Mouse (Mus musculus): ENCODE measurements around the gene Brd9. TPM values are rescaled to one million over a fixed set of nuclear protein-coding genes. Genes with fewer than 3 reads are reported as not detected.
"Not testable (repeated sequence)": the region's sequence is repeated elsewhere in the genome, so short reads cannot be mapped to it uniquely, and the experiment has no call there.

The Brd9 gene
- polyA plus RNA-seq, 1 experiment from 2014 or later: 14.1 TPM

GRCm38 (mm10) chr13:74001492-74001891, 63.9 kb downstream of the Brd9 start:
- Histone ChIP-seq H3K4me3 (ENCODE audit: low read depth, low read length) (no peak overlapping the region), H3K4me2 (ENCODE audit: low read depth, low read length) (no peak overlapping the region), H3K9ac (ENCODE audit: low read depth, low read length) (no peak overlapping the region), H3K36me3 (ENCODE audit: control insufficient read depth, insufficient read depth) (no peaks in the 10 kb centered on the region), H3K27ac (ENCODE audit: low read length) (no peak overlapping the region), H3K4me1 (ENCODE audit: control insufficient read depth, low read depth, low read length) (peaks cover 3% of the 10 kb centered on the region), H3K9me3 (replicated peaks; ENCODE audit: control insufficient read depth, low read length) (no peaks in the 10 kb centered on the region), H3K27me3 (ENCODE audit: control insufficient read depth, insufficient read depth, low read depth, low read length) (peaks cover 3% of the 10 kb centered on the region)
- 53% methylated on average over 4 of the region's 4 CpGs for WGBS (ENCODE audit: insufficient replicate concordance)
- ATAC-seq (ENCODE audit: low read depth): no peak

- not testable (repeated sequence) for H3K36me3 ChIP-seq (ENCODE audit: control insufficient read depth, insufficient read depth); H3K27ac ChIP-seq (ENCODE audit: low read length); ATAC-seq (ENCODE audit: low read depth); H3K9me3 ChIP-seq (replicated peaks; ENCODE audit: control insufficient read depth, low read length); H3K9ac ChIP-seq (ENCODE audit: low read depth, low read length); H3K4me3 ChIP-seq (ENCODE audit: low read depth, low read length); H3K4me2 ChIP-seq (ENCODE audit: low read depth, low read length)
- H3K4me1 ChIP-seq (ENCODE audit: control insufficient read depth, low read depth, low read length): peaks cover 19% of the 10 kb centered on the region
- 70% methylated on average over 4 of the region's 4 CpGs for WGBS (ENCODE audit: insufficient replicate concordance)
- peaks cover 39% of the 10 kb centered on the region for H3K27me3 ChIP-seq (ENCODE audit: control insufficient read depth, insufficient read depth, low read depth, low read length)
Observed at GRCm38 (mm10) chr13:74006881-74007280, 69.3 kb downstream of the Brd9 start.

GRCm38 (mm10) chr13:74008216-74008615, 70.6 kb downstream of the Brd9 start:
- H3K9me3 ChIP-seq (replicated peaks; ENCODE audit: control insufficient read depth, low read length); H3K9ac ChIP-seq (ENCODE audit: low read depth, low read length); ATAC-seq (ENCODE audit: low read depth); H3K36me3 ChIP-seq (ENCODE audit: control insufficient read depth, insufficient read depth); H3K4me3 ChIP-seq (ENCODE audit: low read depth, low read length); H3K27ac ChIP-seq (ENCODE audit: low read length); H3K4me2 ChIP-seq (ENCODE audit: low read depth, low read length): not testable (repeated sequence)
- H3K4me1 ChIP-seq (ENCODE audit: control insufficient read depth, low read depth, low read length): peaks cover 19% of the 10 kb centered on the region
- WGBS (ENCODE audit: insufficient replicate concordance): 63% methylated on average over 2 of the region's 2 CpGs
- peaks cover 42% of the 10 kb centered on the region for H3K27me3 ChIP-seq (ENCODE audit: control insufficient read depth, insufficient read depth, low read depth, low read length)

GRCm38 (mm10) chr13:74008948-74009718, 71.5 kb downstream of the Brd9 start, which contains the start of gene Tppp:
Tppp (plus strand) TSS chr13:74009407.
- Histone ChIP-seq H3K27me3 (ENCODE audit: control insufficient read depth, insufficient read depth, low read depth, low read length) (peaks cover 48% of the 10 kb centered on the region), H3K9ac (ENCODE audit: low read depth, low read length) (peak within 1 kb of the TSS; percentile 58), H3K27ac (ENCODE audit: low read length) (no peak within 1 kb of the TSS), H3K36me3 (ENCODE audit: control insufficient read depth, insufficient read depth) (no peaks in the 10 kb centered on the region), H3K4me2 (ENCODE audit: low read depth, low read length) (peak within 1 kb of the TSS; percentile 92), H3K4me1 (ENCODE audit: control insufficient read depth, low read depth, low read length) (peaks cover 19% of the 10 kb centered on the region), H3K9me3 (replicated peaks; ENCODE audit: control insufficient read depth, low read length) (no peaks in the 10 kb centered on the region), H3K4me3 (ENCODE audit: low read depth, low read length) (peak within 1 kb of the TSS; percentile 58)
- WGBS (ENCODE audit: insufficient replicate concordance): 1% methylated on average over 53 of the region's 56 CpGs
- peak; percentile 98 for ATAC-seq (ENCODE audit: low read depth)

- Histone ChIP-seq H3K36me3 (ENCODE audit: control insufficient read depth, insufficient read depth) (no peaks in the 10 kb centered on the region), H3K9me3 (replicated peaks; ENCODE audit: control insufficient read depth, low read length) (no peaks in the 10 kb centered on the region), H3K27me3 (ENCODE audit: control insufficient read depth, insufficient read depth, low read depth, low read length) (peaks cover 49% of the 10 kb centered on the region), H3K4me3 (ENCODE audit: low read depth, low read length) (peak overlapping the region; percentile 58), H3K9ac (ENCODE audit: low read depth, low read length) (peak overlapping the region; percentile 39; the same call in 1 of the 2 replicates), H3K4me2 (ENCODE audit: low read depth, low read length) (peak overlapping the region; percentile 92), H3K4me1 (ENCODE audit: control insufficient read depth, low read depth, low read length) (peaks cover 16% of the 10 kb centered on the region), H3K27ac (ENCODE audit: low read length) (no peak overlapping the region)
- peak; percentile 9 for ATAC-seq (ENCODE audit: low read depth)
- 1% methylated on average over 55 of the region's 55 CpGs for WGBS (ENCODE audit: insufficient replicate concordance)
Observed at GRCm38 (mm10) chr13:74009791-74010614, 72.4 kb downstream of the Brd9 start.

Small RNA genes within 50 kb of the gene (microRNA-seq; reads per million reads assigned to microRNA genes)
- gene Gm25197: not detected

Other genes with a start within 250 kb of the Brd9 start
- gene Slc6a19, start 232.9 kb upstream of the Brd9 start, polyA plus RNA-seq (2015; fragmentation: Nextera tagmentation; extraction: Ambion mirVana): 1.0 and 1.6 TPM in 2 replicates
- 11.8 and 14.4 TPM in 2 replicates for gene Slc12a7, start 204.7 kb upstream of the Brd9 start, polyA plus RNA-seq (2015; fragmentation: Nextera tagmentation; extraction: Ambion mirVana)
- 0.11 and 0.19 TPM in 2 replicates for gene Nkd2, start 90.2 kb upstream of the Brd9 start, polyA plus RNA-seq (2015; fragmentation: Nextera tagmentation; extraction: Ambion mirVana)
- gene Trip13, start within 50 bp of the Brd9 start, polyA plus RNA-seq (2015; fragmentation: Nextera tagmentation; extraction: Ambion mirVana): 13.8 and 14.7 TPM in 2 replicates
- not detected in 2 replicates for gene Zdhhc11, start 26.0 kb downstream of the Brd9 start, polyA plus RNA-seq (2015; fragmentation: Nextera tagmentation; extraction: Ambion mirVana)
- 0.57 and 0.61 TPM in 2 replicates for gene Tppp, start 71.6 kb downstream of the Brd9 start, polyA plus RNA-seq (2015; fragmentation: Nextera tagmentation; extraction: Ambion mirVana)
- 7.2 and 7.3 TPM in 2 replicates for gene Cep72, start 124.5 kb downstream of the Brd9 start, polyA plus RNA-seq (2015; fragmentation: Nextera tagmentation; extraction: Ambion mirVana)
- gene Slc9a3, start 183.6 kb downstream of the Brd9 start, polyA plus RNA-seq (2015; fragmentation: Nextera tagmentation; extraction: Ambion mirVana): 0.02 TPM in 1 of 2 replicates, not detected in the other